Mouse (Mus musculus): ENCODE data around the gene Celf2.
A peak's percentile ranks its signal among the peaks of the same experiment; 100 is the strongest.

The Celf2 gene

GRCm38 (mm10) chr2:6545127-6545931, 964.0 kb downstream of the Celf2 start:
- no peak for DNase-seq (ENCODE audit: low spot score)

- no peak for DNase-seq (ENCODE audit: low spot score)
These were observed 965.7 kb downstream of the Celf2 start for GRCm38 (mm10) chr2:6543650-6544049.

GRCm38 (mm10) chr2:6542556-6543180, 966.7 kb downstream of the Celf2 start:
- DNase-seq (ENCODE audit: low spot score) = no peak

- DNase-seq (ENCODE audit: low spot score) = no peak
These were observed 968.5 kb downstream of the Celf2 start for GRCm38 (mm10) chr2:6540825-6541224.

GRCm38 (mm10) chr2:6540092-6540491, 969.3 kb downstream of the Celf2 start:
- DNase-seq (ENCODE audit: low spot score) = no peak

GRCm38 (mm10) chr2:6538500-6538899, 970.9 kb downstream of the Celf2 start:
- no peak for DNase-seq (ENCODE audit: low spot score)

GRCm38 (mm10) chr2:6538031-6538430, 971.3 kb downstream of the Celf2 start:
- DNase-seq (ENCODE audit: low spot score) = no peak

GRCm38 (mm10) chr2:6537326-6537725, 972.0 kb downstream of the Celf2 start:
- DNase-seq (ENCODE audit: low spot score) = no peak

- no peak for DNase-seq (ENCODE audit: low spot score)
These were observed 973.0 kb downstream of the Celf2 start for GRCm38 (mm10) chr2:6536372-6536771.

GRCm38 (mm10) chr2:6532341-6532740, 977.0 kb downstream of the Celf2 start:
- DNase-seq (ENCODE audit: low spot score) = no peak

- DNase-seq (ENCODE audit: low spot score) = no peak
These were observed 981.3 kb downstream of the Celf2 start for GRCm38 (mm10) chr2:6528076-6528475.

GRCm38 (mm10) chr2:6526825-6527224, 982.5 kb downstream of the Celf2 start:
- no peak for DNase-seq (ENCODE audit: low spot score)

- no peak for DNase-seq (ENCODE audit: low spot score)
These were observed 983.1 kb downstream of the Celf2 start for GRCm38 (mm10) chr2:6526311-6526710.

- DNase-seq (ENCODE audit: low spot score) = no peak
These were observed 985.5 kb downstream of the Celf2 start for GRCm38 (mm10) chr2:6523924-6524300.

GRCm38 (mm10) chr2:6523261-6523923, 986.0 kb downstream of the Celf2 start:
- DNase-seq (ENCODE audit: low spot score) = no peak

GRCm38 (mm10) chr2:6522411-6522810, 987.0 kb downstream of the Celf2 start:
- no peak for DNase-seq (ENCODE audit: low spot score)

- no peak for DNase-seq (ENCODE audit: low spot score)
These were observed 996.2 kb downstream of the Celf2 start for GRCm38 (mm10) chr2:6513176-6513575.

- DNase-seq (ENCODE audit: low spot score) = no peak
These were observed 1002.3 kb downstream of the Celf2 start for GRCm38 (mm10) chr2:6507071-6507470.

GRCm38 (mm10) chr2:6505979-6506811, 1003.2 kb downstream of the Celf2 start:
- DNase-seq (ENCODE audit: low spot score) = peak; percentile 53

- no peak for DNase-seq (ENCODE audit: low spot score)
These were observed 1003.8 kb downstream of the Celf2 start for GRCm38 (mm10) chr2:6505531-6505930.

- no peak for DNase-seq (ENCODE audit: low spot score)
These were observed 1011.3 kb downstream of the Celf2 start for GRCm38 (mm10) chr2:6498101-6498500.

GRCm38 (mm10) chr2:6497636-6498035, 1011.7 kb downstream of the Celf2 start:
- DNase-seq (ENCODE audit: low spot score) = no peak
